Mouse (Mus musculus): Measurements from ENCODE around the gene Dstyk.
A peak's percentile ranks its signal among the peaks of the same experiment; 100 is the strongest.

Gene Dstyk

DNA sequence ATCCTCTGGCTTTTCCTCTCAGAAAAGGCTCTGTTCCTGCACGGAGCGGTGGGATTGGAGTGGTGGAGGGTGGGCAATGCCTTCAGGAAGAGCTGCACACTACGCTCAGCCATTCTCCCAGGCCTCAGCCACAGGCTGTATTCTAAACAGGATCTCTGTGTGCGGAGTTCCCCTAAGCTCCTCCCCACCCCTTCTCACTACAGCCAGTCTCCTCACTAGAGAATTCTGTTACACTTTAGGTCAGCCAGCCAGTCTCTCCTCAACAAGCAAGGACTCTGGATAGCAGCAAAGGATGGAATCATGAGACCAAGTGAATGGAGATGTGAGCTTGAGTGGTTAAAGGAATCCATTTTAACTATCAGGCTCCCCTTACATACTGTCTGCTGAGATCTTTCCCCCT lies 29.4 kb upstream of the Dstyk start:
- ATAC-seq (ENCODE audit: insufficient number of reproducible peaks, low FRiP score, low TSS enrichment), result peak; percentile 42; the same call in 1 of the 2 replicates

DNA sequence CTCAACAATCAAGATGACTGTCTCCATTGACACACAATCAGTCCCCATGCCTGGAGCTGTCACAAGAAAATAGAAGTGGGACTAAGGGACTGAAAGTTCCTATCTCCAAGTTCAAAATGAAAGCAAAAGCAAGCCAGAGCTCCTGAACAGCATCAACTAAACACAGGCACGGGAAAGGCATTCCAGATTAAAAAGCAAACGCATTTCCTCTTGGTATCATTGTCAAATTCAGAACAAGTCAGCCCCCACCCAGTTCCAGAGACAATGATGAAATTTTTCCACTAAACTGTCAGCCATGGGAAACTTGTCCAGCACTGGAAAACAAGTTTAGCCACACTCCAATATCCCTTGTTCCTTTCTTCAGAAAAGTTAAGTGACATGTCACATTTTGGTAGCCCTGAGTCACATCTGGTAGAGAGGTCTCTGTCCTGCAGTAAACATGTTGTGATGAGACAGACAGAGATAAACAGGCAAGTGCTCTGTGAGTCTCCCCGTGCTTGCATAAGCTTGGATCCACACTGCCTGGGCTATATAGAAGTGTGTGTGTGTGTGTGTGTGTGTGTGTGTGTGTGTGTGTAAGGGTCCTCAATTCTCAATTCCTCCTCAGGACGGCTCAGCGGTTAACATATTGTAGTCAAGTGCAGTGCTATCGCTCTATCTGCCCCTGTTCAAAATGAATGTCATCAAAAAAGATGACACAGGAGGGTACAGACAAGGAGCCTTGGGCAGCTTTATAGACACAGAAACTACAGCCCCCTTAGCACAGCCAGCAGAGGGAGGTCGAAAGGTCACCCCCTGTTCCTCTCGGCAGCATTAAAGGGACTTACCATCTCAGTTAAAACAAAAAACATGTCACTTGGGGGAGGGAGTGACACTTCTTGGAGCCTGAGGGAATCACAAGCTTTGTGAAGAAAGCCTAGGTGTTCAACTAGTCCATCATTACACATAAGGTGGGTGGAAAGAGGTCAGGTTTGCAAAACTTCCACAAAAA lies 28.2 kb upstream of the Dstyk start:
- no peak for ATAC-seq (ENCODE audit: insufficient number of reproducible peaks, low FRiP score, low TSS enrichment)

DNA sequence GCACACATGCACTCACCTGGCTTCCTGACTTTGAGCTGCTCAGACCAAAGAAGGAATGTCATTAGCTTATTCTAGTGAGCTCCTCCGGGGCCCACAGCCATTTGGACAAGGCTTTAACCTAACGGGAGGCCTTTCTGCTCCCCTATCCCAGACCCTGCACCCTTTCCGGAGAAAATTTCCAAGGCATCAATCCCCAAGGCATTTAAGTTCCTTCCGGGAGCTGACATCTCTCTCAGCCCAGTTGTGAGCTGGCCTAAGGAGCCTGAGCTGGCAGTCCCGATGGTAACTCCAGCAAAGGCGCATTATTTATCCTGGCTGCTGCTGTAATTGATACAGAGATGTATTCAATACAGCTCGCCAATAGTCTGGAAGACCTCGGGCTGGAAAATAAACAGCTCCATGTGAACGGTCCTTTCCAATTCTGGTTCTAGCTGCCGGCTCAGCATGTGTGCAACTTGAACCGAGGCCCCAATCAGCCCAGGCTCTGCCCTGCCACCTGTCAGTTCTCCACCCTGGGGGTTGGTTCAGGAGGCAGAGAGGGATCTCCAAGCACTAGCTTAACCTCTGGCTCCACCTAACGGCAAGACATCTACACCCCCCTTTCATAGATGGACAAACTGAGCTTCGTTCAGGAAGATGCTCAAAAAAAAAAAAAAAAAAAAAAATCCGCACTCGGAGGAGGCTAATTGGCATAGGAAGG lies 27.3 kb upstream of the Dstyk start:
- ATAC-seq (ENCODE audit: insufficient number of reproducible peaks, low FRiP score, low TSS enrichment), result peak; percentile 73; the same call in 1 of the 2 replicates

DNA sequence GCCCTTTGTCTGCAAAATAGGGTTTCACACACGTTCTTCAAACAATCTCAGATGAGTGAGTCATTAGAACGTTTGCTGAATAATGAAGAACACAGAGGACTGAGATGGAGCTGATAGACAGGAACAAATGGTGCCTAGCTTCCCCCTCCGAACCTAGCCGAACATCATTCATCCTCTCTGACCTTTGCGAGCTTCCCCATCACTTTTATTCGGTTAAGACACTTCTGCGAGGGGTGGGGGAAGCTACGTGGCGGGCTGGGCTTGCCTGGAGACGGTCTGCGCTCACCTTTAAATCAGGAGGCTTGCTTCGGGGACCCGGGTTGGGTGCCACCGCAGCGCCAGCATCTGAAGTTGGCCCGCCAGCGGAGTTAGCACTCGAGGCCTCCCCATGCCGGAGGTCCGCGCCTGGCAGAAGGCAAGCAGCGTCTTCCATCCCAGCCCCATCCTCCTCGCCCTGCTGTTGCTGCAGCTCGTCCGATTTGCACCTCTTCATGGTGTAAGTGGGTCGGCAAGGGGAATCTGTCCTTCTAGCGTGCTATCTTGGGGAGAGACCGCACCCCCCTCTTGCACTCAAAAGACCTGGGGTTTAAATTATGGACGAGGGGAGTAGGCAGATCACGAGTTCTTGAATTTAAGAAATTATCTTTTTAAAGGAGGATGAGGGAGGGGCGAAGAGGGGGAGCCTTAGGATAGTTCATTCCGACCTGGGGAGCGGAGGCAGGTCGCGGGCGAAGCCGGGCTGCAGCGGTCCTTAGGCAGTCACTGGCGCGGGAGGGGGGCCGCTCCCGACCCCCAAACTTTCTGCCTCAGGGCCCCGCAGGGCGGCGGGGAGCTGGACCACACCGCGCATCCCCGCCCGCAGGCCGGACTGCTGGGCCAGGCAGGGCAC lies 26.4 kb upstream of the Dstyk start, which contains the start of gene Tmcc2:
TSS of gene Tmcc2 (minus strand) at position 591 of the 889 bp plus-strand sequence.
- no peak for ATAC-seq (ENCODE audit: insufficient number of reproducible peaks, low FRiP score, low TSS enrichment)

DNA sequence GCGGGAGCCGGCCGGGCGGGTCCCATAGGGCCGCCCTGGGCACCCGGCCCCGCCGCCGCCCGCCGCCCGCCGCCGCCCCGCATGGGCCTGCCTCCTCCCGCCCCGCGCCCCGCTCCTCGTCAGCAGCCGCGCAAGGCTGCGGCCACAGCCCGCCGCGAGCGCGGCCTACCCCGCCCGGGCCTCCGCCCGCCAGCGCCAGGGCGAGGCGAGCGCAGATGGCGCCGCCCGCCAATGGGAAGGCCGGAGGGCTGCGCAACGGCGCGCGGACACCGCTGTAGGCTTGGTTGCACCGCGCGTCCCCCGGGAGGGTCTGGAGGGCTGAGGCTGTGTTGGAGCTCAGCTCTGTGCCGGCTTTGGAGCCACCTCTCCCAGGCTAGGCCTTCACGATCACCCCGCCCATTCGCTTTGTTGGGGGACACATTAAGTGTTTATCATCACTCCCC lies 25.8 kb upstream of the Dstyk start:
- peak; percentile 79 for ATAC-seq (ENCODE audit: insufficient number of reproducible peaks, low FRiP score, low TSS enrichment)

DNA sequence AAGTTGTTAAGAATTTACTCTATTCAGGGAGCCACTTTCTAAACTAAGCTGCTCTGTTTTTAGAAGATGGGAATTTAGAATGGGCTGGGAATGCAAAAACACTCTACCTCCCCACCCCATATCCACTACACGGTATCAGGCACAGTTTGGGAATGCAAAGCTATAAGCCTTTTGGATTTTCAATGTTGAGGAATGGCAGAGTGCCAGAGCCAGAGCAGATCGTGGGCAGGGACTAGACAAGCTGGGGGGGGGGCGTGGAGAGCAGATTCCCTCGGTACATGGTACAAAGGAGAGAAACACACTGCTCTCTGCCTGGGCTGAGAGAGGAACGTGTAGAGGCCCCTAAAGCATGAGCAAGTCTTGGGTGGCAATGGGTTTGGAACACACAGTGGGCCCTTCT lies 24.5 kb upstream of the Dstyk start:
- ATAC-seq (ENCODE audit: insufficient number of reproducible peaks, low FRiP score, low TSS enrichment), result no peak

DNA sequence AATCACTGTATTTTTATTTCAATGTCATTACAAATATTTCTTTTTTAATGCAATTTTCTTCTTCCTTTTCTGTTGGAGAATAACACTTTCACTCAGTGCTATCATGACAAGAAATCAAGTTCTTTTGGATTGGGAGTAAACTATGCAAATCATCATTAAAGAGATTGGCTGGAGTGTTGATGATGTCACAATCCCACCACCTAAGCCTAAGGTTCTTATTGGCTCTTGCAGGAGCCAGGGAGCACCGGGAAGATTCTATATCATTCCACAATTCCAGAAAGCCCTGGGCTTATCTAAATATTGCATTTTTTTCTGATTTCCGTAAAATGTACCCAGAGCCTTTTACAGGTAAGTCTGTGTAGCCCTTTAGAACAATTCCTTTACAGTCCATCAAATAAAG lies 20.6 kb upstream of the Dstyk start:
- ATAC-seq (ENCODE audit: insufficient number of reproducible peaks, low FRiP score, low TSS enrichment), result no peak

DNA sequence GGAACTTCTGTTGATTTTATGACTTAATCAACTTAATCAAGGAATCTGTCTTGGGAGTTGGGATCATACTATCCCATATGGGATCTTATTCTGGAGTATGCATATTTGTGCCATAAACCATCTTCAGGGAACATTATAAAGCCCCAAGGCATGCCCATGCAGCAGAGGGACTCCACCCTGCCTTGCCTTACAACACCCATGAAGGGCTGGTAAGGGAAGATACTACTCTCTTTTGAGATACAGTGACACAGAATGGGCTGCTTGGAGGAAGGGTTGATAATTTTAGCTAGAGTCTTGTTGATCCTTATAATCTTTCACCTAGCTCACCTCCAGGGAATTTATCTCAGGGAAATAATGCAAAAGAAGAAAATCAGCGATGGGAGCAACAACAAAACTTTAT lies 16.8 kb upstream of the Dstyk start:
- no peak for ATAC-seq (ENCODE audit: insufficient number of reproducible peaks, low FRiP score, low TSS enrichment)

DNA sequence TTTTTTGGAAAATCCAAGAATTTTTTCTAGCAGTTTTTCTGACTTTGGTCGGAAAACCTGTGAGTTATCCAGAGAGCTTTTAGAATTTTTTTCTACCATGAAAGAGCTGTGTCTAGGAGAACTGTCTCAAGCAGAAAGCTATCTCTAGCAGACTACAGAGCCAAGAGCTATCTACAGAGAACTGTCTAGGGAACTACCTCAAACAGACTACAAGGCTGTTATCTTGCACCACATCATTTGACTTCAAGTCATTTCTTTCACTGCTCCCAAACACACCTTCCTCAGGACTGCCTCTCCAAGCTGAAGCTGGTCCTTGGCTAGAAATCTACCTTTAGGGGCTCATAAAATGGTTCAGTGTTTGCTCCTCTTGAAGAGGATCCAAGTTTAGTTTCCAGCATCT lies 15.5 kb upstream of the Dstyk start:
- ATAC-seq (ENCODE audit: insufficient number of reproducible peaks, low FRiP score, low TSS enrichment), result no peak

DNA sequence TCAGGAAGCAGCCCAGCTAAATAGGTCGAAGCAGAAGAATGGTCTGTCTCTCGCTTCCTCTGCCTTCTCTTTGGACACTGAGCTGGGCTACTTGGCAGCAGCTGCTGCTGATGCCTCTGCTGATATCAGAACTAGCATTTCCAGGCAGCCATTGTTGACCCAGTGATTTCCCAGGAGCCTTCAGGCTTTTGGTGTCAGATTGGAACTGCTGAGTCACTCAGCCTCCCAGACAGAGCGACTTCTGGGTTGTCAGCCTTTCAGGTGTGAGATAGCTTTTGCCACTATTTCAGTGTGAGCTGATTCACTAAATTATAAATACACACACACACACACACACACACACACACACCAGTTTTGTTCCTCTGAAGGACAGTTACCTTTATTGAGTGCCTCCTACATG lies 6.7 kb upstream of the Dstyk start:
- ATAC-seq (ENCODE audit: insufficient number of reproducible peaks, low FRiP score, low TSS enrichment), result no peak

DNA sequence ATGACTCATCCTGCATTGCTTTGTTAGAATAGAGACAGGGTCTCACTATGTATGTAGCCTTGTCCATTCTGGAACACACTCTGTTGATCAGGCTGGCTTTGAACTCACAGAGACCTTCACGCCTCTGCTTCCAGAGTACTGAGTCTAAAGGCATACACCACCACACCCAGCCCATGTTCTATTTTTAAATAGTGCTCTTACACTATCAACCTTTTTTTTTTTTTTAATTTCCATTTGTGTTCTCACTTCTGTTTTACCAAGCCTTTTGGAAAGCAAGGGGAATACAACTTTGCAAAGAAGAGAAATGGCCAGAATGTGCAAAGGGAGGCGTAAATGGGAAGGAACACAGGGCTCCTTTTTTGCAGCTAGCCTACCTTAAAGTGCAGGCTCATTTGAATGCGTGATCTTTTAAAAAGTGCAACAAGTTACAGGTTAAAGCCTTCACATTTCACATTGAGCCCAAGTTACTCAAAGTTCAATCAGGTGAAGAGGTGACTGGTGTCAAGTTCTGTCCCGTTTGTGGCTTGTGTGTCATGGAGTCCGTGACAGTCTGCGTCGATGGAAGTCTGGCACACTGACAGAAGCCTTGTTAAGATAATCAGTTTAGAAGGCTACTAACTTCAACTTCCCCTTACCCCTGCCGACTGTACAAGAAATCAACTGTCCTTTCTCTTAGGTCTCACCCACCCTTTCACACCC lies 962 bp upstream of the Dstyk start:
- ATAC-seq (ENCODE audit: insufficient number of reproducible peaks, low FRiP score, low TSS enrichment), result no peak

DNA sequence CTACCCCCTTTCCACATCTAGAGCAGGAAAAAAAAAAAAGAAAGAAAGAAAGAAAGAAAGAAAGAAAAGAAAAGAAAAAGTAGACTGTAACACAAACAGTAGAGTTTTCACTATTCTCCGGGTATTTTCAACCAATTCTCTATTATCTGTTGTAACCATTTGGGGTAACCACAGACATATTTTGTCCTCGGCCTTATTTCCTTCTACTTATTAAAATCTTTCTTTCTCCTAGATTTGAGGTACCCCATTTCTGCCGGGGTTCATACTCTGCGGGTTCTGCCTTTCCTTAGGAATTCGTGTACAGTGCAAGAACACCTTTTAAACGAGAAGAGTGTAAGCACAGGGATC lies 438 bp upstream of the Dstyk start:
- ATAC-seq (ENCODE audit: insufficient number of reproducible peaks, low FRiP score, low TSS enrichment), result no peak

DNA sequence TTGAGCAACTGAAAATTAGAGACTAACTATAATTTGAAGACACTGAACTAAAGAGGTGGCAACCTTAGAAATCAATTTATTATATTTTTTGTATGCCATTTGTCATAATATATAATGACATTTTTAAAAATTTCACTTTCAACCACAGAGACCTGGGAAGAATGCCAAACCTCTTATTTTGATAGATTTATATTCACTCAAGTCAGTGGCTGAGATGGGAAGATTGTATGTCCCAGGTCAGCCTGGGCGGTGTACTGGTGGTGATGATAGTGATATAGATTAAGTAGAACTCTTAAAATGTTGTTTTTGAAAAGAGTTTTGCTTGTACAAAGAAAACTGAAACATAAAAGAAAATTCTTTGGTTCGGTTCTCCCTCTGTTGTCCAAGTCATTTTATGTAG lies 2.9 kb downstream of the Dstyk start:
- no peak for ATAC-seq (ENCODE audit: insufficient number of reproducible peaks, low FRiP score, low TSS enrichment)

DNA sequence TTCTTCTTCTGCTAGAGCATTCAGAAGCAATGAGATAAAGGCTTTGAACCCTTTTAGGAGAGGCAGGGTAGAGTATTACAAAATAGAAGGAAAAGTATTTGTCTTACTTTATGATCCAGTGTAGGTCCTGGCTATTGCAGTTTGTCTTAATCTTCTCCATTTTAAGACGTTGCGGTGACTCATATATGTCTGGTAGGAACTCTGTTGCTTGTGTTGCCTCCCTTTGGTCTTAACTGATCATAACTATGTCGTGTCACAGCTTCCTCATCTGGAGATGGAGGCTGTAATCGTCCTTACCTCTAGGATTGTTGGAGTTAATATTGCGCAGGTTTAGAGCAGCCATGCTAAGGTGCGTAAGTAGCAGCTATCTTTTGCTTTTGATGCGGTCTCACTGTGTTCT lies 3.3 kb downstream of the Dstyk start:
- no peak for ATAC-seq (ENCODE audit: insufficient number of reproducible peaks, low FRiP score, low TSS enrichment)

DNA sequence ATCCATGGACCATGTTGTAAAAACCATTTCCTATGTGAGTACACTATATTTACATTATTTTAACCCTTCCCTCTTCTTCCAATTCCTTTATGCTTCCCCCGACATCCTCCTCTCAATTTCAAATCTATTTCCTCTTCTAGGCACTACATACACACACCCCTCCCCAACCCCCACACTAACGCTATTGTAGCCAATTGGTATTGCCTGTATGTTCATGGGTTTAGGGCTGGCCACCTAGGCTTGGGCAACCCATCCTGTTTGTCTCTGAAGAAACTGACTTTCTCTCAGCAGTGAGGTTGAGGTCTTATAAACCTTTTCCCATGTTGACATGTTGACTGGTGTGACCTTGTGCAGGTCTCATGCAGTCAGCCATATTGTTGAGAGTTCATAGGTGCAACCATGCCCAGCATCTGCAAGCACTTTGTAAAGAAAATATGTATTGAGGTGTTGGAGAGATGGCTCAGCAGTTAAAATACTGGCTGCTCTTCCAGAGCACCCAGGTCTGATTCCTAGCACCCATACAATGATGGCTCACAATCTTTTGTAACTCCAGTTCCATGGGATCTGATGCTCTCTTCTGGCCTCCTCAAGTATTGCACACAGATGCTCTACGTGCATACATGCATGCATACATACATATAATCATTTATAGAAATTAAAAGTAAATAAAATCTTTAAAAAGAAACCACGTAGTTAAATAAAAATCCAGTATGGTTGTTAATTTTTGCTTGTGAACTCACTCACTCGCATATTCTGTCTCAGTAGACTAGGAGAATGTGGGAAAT lies 5.7 kb downstream of the Dstyk start:
- ATAC-seq (ENCODE audit: insufficient number of reproducible peaks, low FRiP score, low TSS enrichment), result no peak

DNA sequence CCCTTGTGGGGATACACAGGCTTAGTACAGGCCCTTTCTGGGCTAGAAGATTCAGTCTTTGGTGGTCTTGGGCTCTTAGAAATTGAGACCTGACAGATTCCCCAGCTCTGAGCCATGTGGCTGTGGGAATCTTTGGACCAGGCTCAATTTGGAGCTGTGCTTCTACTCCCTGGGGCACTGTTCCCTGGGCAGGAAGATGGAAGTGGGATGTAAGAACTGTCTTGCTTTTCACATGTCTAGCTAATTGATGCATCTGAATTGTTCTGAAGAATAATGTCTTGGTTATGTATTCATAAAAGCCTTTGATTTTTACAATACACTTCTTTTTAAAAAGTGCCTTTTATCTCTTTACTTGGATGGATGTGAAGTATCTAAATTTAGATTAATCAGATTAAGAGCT lies 8.2 kb downstream of the Dstyk start:
- no peak for ATAC-seq (ENCODE audit: insufficient number of reproducible peaks, low FRiP score, low TSS enrichment)

DNA sequence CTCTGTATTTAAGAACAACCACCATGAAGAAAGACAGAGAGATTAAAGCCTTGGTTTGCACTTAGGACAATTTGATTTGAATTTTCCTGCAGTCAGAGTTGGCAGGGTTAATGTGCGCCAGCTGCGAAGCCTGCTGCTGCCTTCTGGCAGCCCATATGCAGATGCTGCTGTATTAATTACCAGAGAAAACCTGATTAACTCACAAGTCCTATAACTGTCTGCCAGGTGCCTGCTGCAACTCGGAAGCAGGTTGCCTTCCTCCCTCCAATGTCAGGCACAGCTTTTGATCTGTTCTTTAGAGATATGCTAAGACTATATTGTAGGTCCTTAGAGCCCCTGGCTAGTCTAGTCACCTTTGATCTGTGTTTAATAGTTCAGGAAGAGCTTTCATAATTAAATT lies 13.5 kb downstream of the Dstyk start:
- no peak for ATAC-seq (ENCODE audit: insufficient number of reproducible peaks, low FRiP score, low TSS enrichment)

DNA sequence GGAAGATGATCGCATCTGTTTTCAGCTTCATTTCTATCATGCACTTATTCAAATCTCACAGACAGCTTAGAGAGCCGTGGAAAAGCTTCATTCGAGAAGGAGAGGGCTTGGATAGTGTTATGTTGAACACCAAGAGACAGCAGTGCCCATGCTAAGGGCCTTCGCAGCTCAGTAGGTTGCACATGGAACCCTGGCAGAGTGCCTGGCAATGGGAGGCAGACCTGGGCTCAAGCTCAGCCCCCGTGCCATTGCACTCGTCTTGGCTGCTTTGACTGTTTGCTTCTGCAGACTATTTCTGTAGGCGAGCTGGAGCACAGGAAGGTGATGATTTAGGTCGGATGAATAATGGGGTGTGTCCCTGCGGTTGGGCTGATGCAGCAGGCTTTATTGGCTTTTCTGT lies 14.4 kb downstream of the Dstyk start:
- peak; percentile 66; the same call in 1 of the 2 replicates for ATAC-seq (ENCODE audit: insufficient number of reproducible peaks, low FRiP score, low TSS enrichment)

DNA sequence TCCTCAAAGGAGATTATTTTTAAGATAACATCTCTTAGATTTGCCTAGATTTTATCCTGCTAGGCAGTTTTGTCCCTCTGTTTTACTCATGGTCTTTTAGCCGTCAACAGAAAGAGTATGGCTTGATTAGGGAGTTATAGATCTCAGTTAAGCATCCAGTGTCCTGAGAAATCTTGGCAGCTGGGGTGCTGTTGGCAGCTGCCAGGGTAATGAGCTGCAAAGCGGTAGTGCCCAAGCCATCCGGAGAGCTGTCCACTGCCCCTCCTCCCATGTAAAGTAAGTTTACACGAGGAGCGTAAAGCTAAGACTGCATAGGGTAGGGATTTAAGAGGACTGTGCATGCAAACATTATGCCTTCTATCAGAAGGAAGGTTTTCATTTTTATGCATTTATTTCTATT lies 16.0 kb downstream of the Dstyk start:
- no peak for ATAC-seq (ENCODE audit: insufficient number of reproducible peaks, low FRiP score, low TSS enrichment)

Measured in cerebellum, adult (tissue).